Mouse (Mus musculus): ENCODE results near the gene Col2a1. TPM values are rescaled to one million over a fixed set of nuclear protein-coding genes. Genes with fewer than 3 reads are reported as not detected.
A peak's percentile ranks its signal among the peaks of the same experiment; 100 is the strongest.

The Col2a1 gene
- 807 and 885 TPM in 2 replicates for polyA plus RNA-seq (2015; fragmentation: Nextera tagmentation; extraction: Ambion mirVana)

- peaks cover 53% of the 10 kb centered on the region for H3K4me1 ChIP-seq
- peak within 1 kb of the TSS; percentile 56 for H3K9ac ChIP-seq
- peaks cover 41% of the 10 kb centered on the region for H3K27me3 ChIP-seq
- peak within 1 kb of the TSS; percentile 52 for H3K4me3 ChIP-seq
- peak; percentile 72; the same call in 1 of the 2 replicates for ATAC-seq (ENCODE audit: insufficient number of reproducible peaks, low FRiP score, low TSS enrichment, low read depth)
- peak within 1 kb of the TSS; percentile 81 for H3K4me2 ChIP-seq
- no peaks in the 10 kb centered on the region for H3K9me3 ChIP-seq
- WGBS = under 1% methylated on average over 59 of the region's 59 CpGs
- no peaks in the 10 kb centered on the region for H3K36me3 ChIP-seq
- peak within 1 kb of the TSS; percentile 91 for H3K27ac ChIP-seq
Measured at GRCm38 (mm10) chr15:98003822-98004739, at the start of gene Col2a1. TSS of gene Col2a1 (minus strand) at chr15:98004695.

DNA sequence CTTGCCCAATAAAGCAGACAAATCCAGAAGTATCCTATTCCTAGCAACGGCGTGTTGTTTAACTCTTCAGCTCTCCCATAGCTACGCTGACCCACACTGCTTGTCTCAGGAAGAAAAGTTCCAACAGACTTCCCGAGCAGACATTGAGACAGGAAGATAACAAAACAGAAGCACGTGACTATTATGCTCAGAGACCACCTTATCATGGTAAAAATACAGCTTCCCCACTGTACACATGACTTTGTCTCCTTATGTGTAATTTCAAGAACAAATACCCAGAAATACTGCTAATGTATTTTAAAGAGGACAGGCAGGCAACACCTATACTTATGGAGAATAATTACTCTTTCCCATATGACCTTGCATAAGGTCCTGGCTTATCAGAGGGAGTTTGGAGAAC is 47.2 kb upstream of the Col2a1 start:
- H3K4me2 ChIP-seq = no peak overlapping the region
- no peak overlapping the region for H3K27ac ChIP-seq
- no peak for ATAC-seq (ENCODE audit: insufficient number of reproducible peaks, low FRiP score, low TSS enrichment, low read depth)
- 91% methylated on average over 5 of the region's 5 CpGs for WGBS
- H3K4me3 ChIP-seq = no peak overlapping the region
- no peaks in the 10 kb centered on the region for H3K4me1 ChIP-seq
- H3K36me3 ChIP-seq = peaks cover 70% of the 10 kb centered on the region
- no peaks in the 10 kb centered on the region for H3K9me3 ChIP-seq
- no peak overlapping the region for H3K9ac ChIP-seq
- no peaks in the 10 kb centered on the region for H3K27me3 ChIP-seq

DNA sequence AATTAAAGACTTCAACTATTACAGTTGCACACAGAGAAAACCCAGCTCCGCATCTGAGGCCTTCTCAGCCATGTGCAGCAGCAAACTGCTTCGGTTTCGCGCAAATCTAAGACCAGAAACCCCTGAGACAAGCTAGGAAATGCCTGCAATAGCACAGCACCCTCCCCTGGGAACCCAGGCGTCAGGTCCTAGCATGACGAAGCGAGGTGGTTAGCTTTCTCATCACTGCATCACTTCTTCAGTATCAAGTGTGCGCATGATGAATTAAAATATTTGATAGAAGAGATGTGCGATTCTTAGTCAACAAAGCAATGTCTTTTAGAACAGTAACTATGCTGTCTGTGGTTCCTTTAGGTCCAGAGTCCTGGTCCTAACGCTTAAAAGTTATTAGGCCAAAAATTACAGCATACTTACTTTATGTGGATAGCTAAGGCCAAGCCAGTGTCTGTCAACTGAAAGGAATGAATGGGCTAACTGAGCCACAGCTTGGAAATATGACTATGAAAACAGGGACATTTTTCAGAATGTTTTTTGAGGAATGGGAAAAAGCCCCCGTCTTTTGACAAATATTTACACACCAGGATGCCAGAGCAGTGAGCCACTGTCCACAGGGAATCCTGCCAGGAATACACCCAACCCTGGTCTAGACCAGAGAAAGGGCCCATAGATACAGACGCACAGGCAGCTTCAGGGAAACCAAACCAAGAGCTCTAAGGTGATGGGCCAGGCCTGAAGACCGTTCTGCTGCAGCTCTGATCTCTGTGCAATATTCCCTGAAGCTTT is 44.6 kb upstream of the Col2a1 start:
- H3K4me3 ChIP-seq = no peak overlapping the region
- H3K4me2 ChIP-seq = no peak overlapping the region
- no peak overlapping the region for H3K9ac ChIP-seq
- WGBS = 80% methylated on average over 13 of the region's 13 CpGs
- no peak for ATAC-seq (ENCODE audit: insufficient number of reproducible peaks, low FRiP score, low TSS enrichment, low read depth)
- H3K4me1 ChIP-seq = no peaks in the 10 kb centered on the region
- no peaks in the 10 kb centered on the region for H3K27me3 ChIP-seq
- H3K36me3 ChIP-seq = peaks cover 85% of the 10 kb centered on the region
- peak overlapping the region; percentile 64 for H3K27ac ChIP-seq
- H3K9me3 ChIP-seq = no peaks in the 10 kb centered on the region

DNA sequence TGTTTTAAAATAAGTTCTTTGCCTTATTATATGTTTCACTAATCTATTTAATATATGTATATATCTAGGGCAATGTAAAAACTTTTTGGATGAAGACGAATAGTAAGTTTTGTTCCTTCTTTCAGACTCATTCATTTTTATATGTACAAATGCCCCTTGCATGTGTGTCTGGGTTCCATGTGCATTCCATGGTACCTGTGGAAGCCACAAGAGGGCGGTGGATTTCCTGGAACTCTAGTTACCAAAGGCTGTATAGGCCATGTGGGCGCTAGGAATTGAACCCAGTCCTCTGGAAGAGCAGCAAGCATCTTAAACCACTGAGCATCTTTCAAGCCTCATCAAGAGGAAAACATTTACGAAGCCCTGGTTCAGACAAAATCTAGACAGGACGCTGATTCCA is 39.9 kb upstream of the Col2a1 start:
- ATAC-seq (ENCODE audit: insufficient number of reproducible peaks, low FRiP score, low TSS enrichment, low read depth) = no peak
- peaks cover 94% of the 10 kb centered on the region for H3K36me3 ChIP-seq

GRCm38 (mm10) chr15:98043967-98044366 is 39.5 kb upstream of the Col2a1 start:
- Histone ChIP-seq H3K36me3 (peaks cover 94% of the 10 kb centered on the region), H3K27ac (no peak overlapping the region), H3K9me3 (no peaks in the 10 kb centered on the region), H3K9ac (no peak overlapping the region), H3K4me2 (no peak overlapping the region), H3K27me3 (no peaks in the 10 kb centered on the region), H3K4me3 (no peak overlapping the region), H3K4me1 (no peaks in the 10 kb centered on the region)
- 94% methylated on average over 6 of the region's 6 CpGs for WGBS
- no peak for ATAC-seq (ENCODE audit: insufficient number of reproducible peaks, low FRiP score, low TSS enrichment, low read depth)

More for the DNA sequence above, 39.9 kb upstream of the Col2a1 start:
- Histone ChIP-seq H3K4me1 (no peaks in the 10 kb centered on the region), H3K9me3 (no peaks in the 10 kb centered on the region), H3K4me3 (no peak overlapping the region), H3K27ac (no peak overlapping the region), H3K4me2 (no peak overlapping the region), H3K27me3 (no peaks in the 10 kb centered on the region), H3K9ac (no peak overlapping the region)
- 92% methylated on average over 5 of the region's 5 CpGs for WGBS

- H3K36me3 ChIP-seq = peaks cover 86% of the 10 kb centered on the region
- no peak overlapping the region for H3K27ac ChIP-seq
Measured at GRCm38 (mm10) chr15:98042508-98042907, 38.0 kb upstream of the Col2a1 start.

DNA sequence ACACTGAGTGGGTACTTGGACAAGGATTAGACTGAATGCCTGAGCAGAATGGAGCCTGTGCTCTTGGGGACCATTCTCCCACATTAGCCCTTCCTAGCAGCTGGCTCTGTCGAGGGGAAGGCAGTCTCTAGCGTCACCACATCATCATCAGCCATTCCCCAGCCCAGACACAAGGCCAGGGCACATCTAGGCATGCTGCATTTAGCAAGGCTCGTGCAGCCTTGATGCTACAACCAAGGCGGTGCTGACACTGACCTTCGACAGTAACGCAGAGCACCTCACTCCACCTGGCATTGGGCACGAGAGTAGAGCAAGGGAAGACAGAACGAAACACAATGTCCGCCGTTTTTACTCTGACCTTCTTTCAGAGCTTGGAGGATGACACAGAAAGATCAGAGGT is 35.2 kb upstream of the Col2a1 start:
- 89% methylated on average over 10 of the region's 10 CpGs for WGBS
- peaks cover 8% of the 10 kb centered on the region; the same call in 1 of the 2 replicates for H3K4me1 ChIP-seq
- no peaks in the 10 kb centered on the region for H3K9me3 ChIP-seq
- peaks cover 73% of the 10 kb centered on the region for H3K36me3 ChIP-seq
- H3K9ac ChIP-seq = no peak overlapping the region
- no peak for ATAC-seq (ENCODE audit: insufficient number of reproducible peaks, low FRiP score, low TSS enrichment, low read depth)
- no peak overlapping the region for H3K4me2 ChIP-seq
- no peak overlapping the region for H3K27ac ChIP-seq
- H3K27me3 ChIP-seq = no peaks in the 10 kb centered on the region
- H3K4me3 ChIP-seq = no peak overlapping the region

More at GRCm38 (mm10) chr15:98042508-98042907, 38.0 kb upstream of the Col2a1 start:
- H3K4me2 ChIP-seq = no peak overlapping the region
- H3K9me3 ChIP-seq = no peaks in the 10 kb centered on the region
- WGBS = 89% methylated on average over 12 of the region's 12 CpGs
- no peaks in the 10 kb centered on the region for H3K27me3 ChIP-seq
- H3K9ac ChIP-seq = no peak overlapping the region
- ATAC-seq (ENCODE audit: insufficient number of reproducible peaks, low FRiP score, low TSS enrichment, low read depth) = no peak
- no peaks in the 10 kb centered on the region for H3K4me1 ChIP-seq
- no peak overlapping the region for H3K4me3 ChIP-seq

- 93% methylated on average over 5 of the region's 5 CpGs for WGBS
- H3K36me3 ChIP-seq = peaks cover 44% of the 10 kb centered on the region
Measured at GRCm38 (mm10) chr15:98036578-98036977, 32.1 kb upstream of the Col2a1 start.

DNA sequence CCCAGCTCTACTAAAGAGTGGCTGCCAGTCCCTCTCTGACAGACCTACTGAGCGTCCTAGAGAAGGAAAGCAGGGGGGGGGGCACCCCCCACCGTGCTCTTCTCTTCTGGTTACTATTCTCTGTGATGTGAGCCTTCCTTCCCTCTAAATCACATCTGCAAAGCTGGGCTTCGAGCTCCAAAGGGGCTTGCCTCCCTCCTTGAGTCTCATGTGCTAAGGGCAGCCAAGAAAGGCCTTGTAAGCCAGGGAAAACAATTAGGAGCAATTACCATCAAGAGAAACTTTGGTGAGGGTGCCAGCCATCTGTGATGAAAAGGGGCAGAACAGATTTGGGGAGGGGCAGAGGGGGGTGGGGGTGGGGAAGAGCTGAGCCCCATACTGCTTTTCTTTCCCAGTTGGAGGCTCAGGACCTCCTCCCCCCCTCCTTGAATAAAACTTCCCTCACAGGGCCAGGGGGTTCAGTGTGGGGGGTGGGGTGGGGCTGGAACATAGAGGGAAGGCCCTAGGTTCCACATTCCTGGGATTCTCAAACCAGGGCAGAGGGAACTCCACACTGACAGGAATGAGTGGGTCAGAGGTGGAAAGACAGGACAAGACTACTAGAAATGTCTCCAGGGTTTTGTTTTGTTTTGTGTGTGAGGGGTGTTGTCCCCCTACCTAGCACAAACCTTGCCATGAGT is 30.7 kb upstream of the Col2a1 start:
- no peak for ATAC-seq (ENCODE audit: insufficient number of reproducible peaks, low FRiP score, low TSS enrichment, low read depth)
- H3K9me3 ChIP-seq = no peaks in the 10 kb centered on the region
- WGBS = 17% methylated on average over 3 of the region's 3 CpGs
- H3K9ac ChIP-seq = no peak overlapping the region
- no peak overlapping the region for H3K4me2 ChIP-seq
- peaks cover 15% of the 10 kb centered on the region; the same call in 1 of the 2 replicates for H3K4me1 ChIP-seq
- H3K36me3 ChIP-seq = peaks cover 30% of the 10 kb centered on the region
- peak overlapping the region; percentile 82; the same call in 1 of the 2 replicates for H3K27ac ChIP-seq
- H3K4me3 ChIP-seq = no peak overlapping the region
- H3K27me3 ChIP-seq = no peaks in the 10 kb centered on the region

More at GRCm38 (mm10) chr15:98036578-98036977, 32.1 kb upstream of the Col2a1 start:
- no peak for ATAC-seq (ENCODE audit: insufficient number of reproducible peaks, low FRiP score, low TSS enrichment, low read depth)
- H3K9me3 ChIP-seq = no peaks in the 10 kb centered on the region
- no peaks in the 10 kb centered on the region for H3K27me3 ChIP-seq
- no peak overlapping the region for H3K4me3 ChIP-seq
- no peak overlapping the region for H3K9ac ChIP-seq
- H3K4me2 ChIP-seq = no peak overlapping the region
- no peak overlapping the region for H3K27ac ChIP-seq
- peaks cover 10% of the 10 kb centered on the region; the same call in 1 of the 2 replicates for H3K4me1 ChIP-seq

DNA sequence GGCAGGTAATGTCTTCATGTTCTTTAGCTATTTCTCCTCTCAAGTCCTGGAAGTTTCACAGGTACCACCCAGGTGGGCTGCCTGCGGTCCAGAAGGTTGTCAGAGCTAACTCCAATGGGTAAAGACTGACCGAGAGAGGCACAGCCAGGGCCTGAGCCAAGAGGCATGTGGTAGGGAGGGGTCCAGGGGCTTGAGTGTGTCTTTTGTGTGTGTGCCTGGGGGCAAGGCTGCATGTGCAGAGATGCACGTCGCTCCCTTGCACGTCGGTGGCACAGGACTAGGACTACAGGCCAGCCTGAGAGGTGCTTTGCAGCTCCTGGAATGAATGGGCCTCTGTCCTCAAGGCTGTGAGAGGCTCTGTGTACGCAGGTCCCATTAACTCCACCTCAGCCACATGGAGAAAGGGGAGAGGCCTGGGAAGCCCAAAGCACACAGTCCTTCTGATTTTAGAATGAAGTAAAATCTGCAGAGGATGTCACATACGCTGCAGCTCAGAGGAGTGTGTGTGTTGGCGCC is 28.8 kb upstream of the Col2a1 start:
- peak overlapping the region; percentile 82 for H3K27ac ChIP-seq

DNA sequence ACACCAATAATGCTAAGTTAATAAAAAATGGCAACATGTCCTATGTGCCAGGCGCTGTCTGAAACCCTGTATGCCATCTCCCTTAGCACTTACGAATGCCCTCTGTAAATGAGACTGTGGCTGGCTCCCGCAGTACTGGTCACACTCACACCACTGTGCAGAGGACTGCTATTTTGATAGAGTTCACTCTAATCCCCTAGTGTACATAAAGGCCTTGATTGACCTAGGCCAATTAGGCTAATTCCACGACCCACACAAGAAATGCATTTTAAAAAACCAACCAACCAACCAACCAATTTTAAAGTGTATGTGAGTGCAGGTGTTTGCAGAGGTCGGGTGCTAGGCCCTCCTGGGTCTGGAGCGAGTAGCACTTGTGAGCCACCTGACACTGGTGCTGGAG is 25.3 kb upstream of the Col2a1 start:
- no peak overlapping the region for H3K4me2 ChIP-seq
- H3K4me1 ChIP-seq = peaks cover 43% of the 10 kb centered on the region
- peak overlapping the region; percentile 50; the same call in 1 of the 2 replicates for H3K27ac ChIP-seq
- no peaks in the 10 kb centered on the region for H3K36me3 ChIP-seq
- H3K9me3 ChIP-seq = no peaks in the 10 kb centered on the region
- H3K9ac ChIP-seq = no peak overlapping the region
- WGBS = 67% methylated on average over 6 of the region's 6 CpGs
- H3K27me3 ChIP-seq = no peaks in the 10 kb centered on the region
- H3K4me3 ChIP-seq = no peak overlapping the region
- no peak for ATAC-seq (ENCODE audit: insufficient number of reproducible peaks, low FRiP score, low TSS enrichment, low read depth)

More for the DNA sequence above, 28.8 kb upstream of the Col2a1 start:
- peak; percentile 77 for ATAC-seq (ENCODE audit: insufficient number of reproducible peaks, low FRiP score, low TSS enrichment, low read depth)
- WGBS = 66% methylated on average over 9 of the region's 9 CpGs
- Histone ChIP-seq H3K36me3 (peaks cover 14% of the 10 kb centered on the region), H3K4me1 (peaks cover 25% of the 10 kb centered on the region), H3K27me3 (no peaks in the 10 kb centered on the region), H3K4me2 (no peak overlapping the region), H3K9me3 (no peaks in the 10 kb centered on the region), H3K4me3 (no peak overlapping the region), H3K9ac (no peak overlapping the region)

Data from limb, embryonic 15.5 days (tissue).